In genomic region chr6:70874035-70874775, GRCm38 (mm10) we compare ENCODE assay signal across 13 mouse cellular contexts. TPM values are rescaled to one million over a fixed set of nuclear protein-coding genes. Genes with fewer than 3 reads are reported as not detected.
DNase-seq lines count a peak whose midpoint lies in the region; ATAC-seq lines count a peak whose summit lies in the region.
"Had no signal": no experiment of that assay in that cellular context is flagged by ENCODE, and none has a peak within 500 bp of the region (broad histone marks: within the 10 kb centered on the region; RNA-seq: fewer than 3 reads in every experiment).

No protein-coding gene starts in this region.

- no peak overlapping the region for H3K4me2 ChIP-seq in kidney, embryonic 16.5 days (replicated peaks; ENCODE audit: low read depth, low read length)
- H3K4me2 ChIP-seq in forebrain, embryonic 12.5 days, result no peak overlapping the region
- H3K4me2 ChIP-seq: embryonic facial prominence, embryonic 13.5 days; liver, embryonic 13.5 days had no signal

- H3K9me3 ChIP-seq in kidney, embryonic 16.5 days (ENCODE audit: low read length), result no peaks in the 10 kb centered on the region
- no peaks in the 10 kb centered on the region for H3K9me3 ChIP-seq in forebrain, embryonic 12.5 days
- H3K9me3 ChIP-seq: embryonic facial prominence, embryonic 13.5 days; liver, embryonic 13.5 days had no signal

- H3K4me3 ChIP-seq in kidney, embryonic 16.5 days (ENCODE audit: low read length), result no peak overlapping the region
- no peak overlapping the region for H3K4me3 ChIP-seq in forebrain, embryonic 12.5 days (replicated peaks)
- H3K4me3 ChIP-seq: embryonic facial prominence, embryonic 13.5 days; liver, embryonic 13.5 days; myocyte had no signal

- 74% methylated on average over 5 of the region's 5 CpGs for WGBS in kidney, embryonic 16.5 days
- WGBS in forebrain, embryonic 12.5 days, result 80% methylated on average over 5 of the region's 5 CpGs

- H3K36me3 ChIP-seq in kidney, embryonic 16.5 days (ENCODE audit: insufficient read depth, low read length), result no peaks in the 10 kb centered on the region; the same call in 1 of the 2 replicates
- peaks cover 4% of the 10 kb centered on the region; the same call in 1 of the 2 replicates for H3K36me3 ChIP-seq in forebrain, embryonic 12.5 days (replicated peaks)

- H3K27me3 ChIP-seq in kidney, embryonic 16.5 days (ENCODE audit: insufficient read depth, low read length), result no peaks in the 10 kb centered on the region
- H3K27me3 ChIP-seq in forebrain, embryonic 12.5 days, result no peaks in the 10 kb centered on the region
- H3K27me3 ChIP-seq: embryonic facial prominence, embryonic 13.5 days; liver, embryonic 13.5 days had no signal

- DNase-seq in kidney, adult 8-10 months, result peak; percentile 28 to 53
- peak; percentile 26 for DNase-seq in thymus, postnatal 0 days (ENCODE audit: low spot score)
- DNase-seq in thymus, adult 18-20 months, result no peak
- peak; percentile 13 to 42 for DNase-seq in cerebellum, postnatal 14 days
- DNase-seq in adrenal gland, postnatal 10 days, result no peak
- no peak for DNase-seq in layer of hippocampus, postnatal 25 days (ENCODE audit: extremely low spot score in 1 of 2, low spot score in 1 of 2)
- DNase-seq: gastrocnemius, postnatal 36 days; liver, embryonic 13.5 days had no signal

- H3K9ac ChIP-seq in kidney, embryonic 16.5 days (replicated peaks; ENCODE audit: low read length), result no peak overlapping the region
- H3K9ac ChIP-seq in forebrain, embryonic 12.5 days, result no peak overlapping the region
- H3K9ac ChIP-seq: embryonic facial prominence, embryonic 13.5 days; liver, embryonic 13.5 days had no signal

- no peak overlapping the region for H3K27ac ChIP-seq in kidney, embryonic 16.5 days (ENCODE audit: low read length)
- H3K27ac ChIP-seq in forebrain, embryonic 12.5 days, result no peak overlapping the region
- H3K27ac ChIP-seq: embryonic facial prominence, embryonic 13.5 days; liver, embryonic 13.5 days had no signal

- ATAC-seq in kidney, embryonic 16.5 days (ENCODE audit: low FRiP score, low TSS enrichment), result no peak
- ATAC-seq in forebrain, embryonic 12.5 days (ENCODE audit: low FRiP score), result no peak

- H3K4me1 ChIP-seq in kidney, embryonic 16.5 days (ENCODE audit: insufficient read depth, low read length), result 0 out of 2 replicates have a peak, but pooled peaks cover 18% of the 10 kb centered on the region
- peaks cover 20% of the 10 kb centered on the region for H3K4me1 ChIP-seq in forebrain, embryonic 12.5 days
- H3K4me1 ChIP-seq: embryonic facial prominence, embryonic 13.5 days had no signal

RNA-seq across cellular contexts. Expression of gene Eif2ak3, which starts 29.9 kb away (rescaled TPM):
- polyA plus RNA-seq in kidney, embryonic 16.5 days (2015; fragmentation: Nextera tagmentation; extraction: Ambion mirVana), result 11.9 and 12.2 TPM in 2 replicates
- 17.4 and 18.0 TPM in 2 replicates for polyA plus RNA-seq in thymus, postnatal 0 days (2015; fragmentation: Nextera tagmentation; extraction: Ambion mirVana)
- total RNA-seq in adrenal gland, postnatal 10 days (2021), result 10 to 100 TPM; 17.2 to 21.7 TPM
- 10 to 100 TPM; 21.6 to 22.3 TPM for total RNA-seq in layer of hippocampus, postnatal 25 days (2021)
- 14.8 and 15.9 TPM in 2 replicates for polyA plus RNA-seq in forebrain, embryonic 12.5 days (2016; fragmentation: Nextera tagmentation; extraction: Ambion mirVana)

RNA-seq across cellular contexts. Expression of gene Tex37, which starts 44.5 kb away (rescaled TPM):
- polyA plus RNA-seq in kidney, embryonic 16.5 days (2015; fragmentation: Nextera tagmentation; extraction: Ambion mirVana), result not detected in 2 replicates
- 0.15 TPM in 1 of 2 replicates, not detected in the other for polyA plus RNA-seq in thymus, postnatal 0 days (2015; fragmentation: Nextera tagmentation; extraction: Ambion mirVana)
- total RNA-seq in adrenal gland, postnatal 10 days (2021), result not detected
- not detected for total RNA-seq in layer of hippocampus, postnatal 25 days (2021)
- polyA plus RNA-seq in forebrain, embryonic 12.5 days (2016; fragmentation: Nextera tagmentation; extraction: Ambion mirVana), result not detected in 2 replicates
- total RNA-seq: gastrocnemius, postnatal 36 days had no signal
- polyA plus RNA-seq: embryonic facial prominence, embryonic 13.5 days; intestine, embryonic 14.5 days; liver, embryonic 13.5 days; myocyte had no signal

Comparison
In these comparisons a context has a peak if more than half of its experiments do, and no peak if none do; other contexts are left out.
1. DNase-seq: peak in kidney, adult 8-10 months (2 of 2), thymus, postnatal 0 days (single experiment) and cerebellum, postnatal 14 days (2 of 2); none in thymus, adult 18-20 months (0 of 2), adrenal gland, postnatal 10 days (single experiment) and layer of hippocampus, postnatal 25 days (0 of 2).